Mouse (Mus musculus): ENCODE measurements around the gene Grm8. TPM values are rescaled to one million over a fixed set of nuclear protein-coding genes. Genes with fewer than 3 reads are reported as not detected.

Grm8 gene
- polyA plus RNA-seq, 2 experiments = 1.1 to 1.8 TPM

- Histone ChIP-seq H3K4me3 (replicated peaks; ENCODE audit: low read length) (no peak overlapping the region), H3K36me3 (ENCODE audit: control insufficient read depth, insufficient read depth, low read length) (no peaks in the 10 kb centered on the region), H3K9me3 (ENCODE audit: control insufficient read depth, low read length) (0 out of 2 replicates have a peak, but pooled peaks cover 3% of the 10 kb centered on the region), H3K9ac (ENCODE audit: low read depth, low read length, severe bottlenecking) (no peak overlapping the region), H3K4me2 (replicated peaks; ENCODE audit: low read depth, low read length, severe bottlenecking) (no peak overlapping the region), H3K27ac (replicated peaks; ENCODE audit: low read depth, low read length) (no peak overlapping the region), H3K27me3 (ENCODE audit: control insufficient read depth, insufficient read depth, low read length) (no peaks in the 10 kb centered on the region), H3K4me1 (ENCODE audit: control insufficient read depth, insufficient read depth, low read length) (no peaks in the 10 kb centered on the region)
- no peak for TF ChIP-seq POLR2A (IDR thresholded peaks at IDR 0.05; ENCODE audit: borderline replicate concordance, extremely low read depth, insufficient read depth, insufficient read length)
- DNase-seq (ENCODE audit: low spot score) = peak; percentile 32
- ATAC-seq (ENCODE audit: low FRiP score, low read depth) = no peak
- 55% methylated on average over 1 of the region's 1 CpGs for WGBS
These were observed 477.5 kb downstream of the Grm8 start for GRCm38 (mm10) chr6:27657520-27657919.

- DNase-seq (ENCODE audit: low spot score) (no peak), ATAC-seq (ENCODE audit: low FRiP score, low read depth) (no peak)
- Histone ChIP-seq H3K4me2 (replicated peaks; ENCODE audit: low read depth, low read length, severe bottlenecking) (no peak overlapping the region), H3K9me3 (ENCODE audit: control insufficient read depth, low read length) (no peaks in the 10 kb centered on the region), H3K27ac (replicated peaks; ENCODE audit: low read depth, low read length) (no peak overlapping the region), H3K4me3 (replicated peaks; ENCODE audit: low read length) (no peak overlapping the region), H3K4me1 (ENCODE audit: control insufficient read depth, insufficient read depth, low read length) (no peaks in the 10 kb centered on the region), H3K9ac (ENCODE audit: low read depth, low read length, severe bottlenecking) (no peak overlapping the region), H3K36me3 (ENCODE audit: control insufficient read depth, insufficient read depth, low read length) (no peaks in the 10 kb centered on the region), H3K27me3 (ENCODE audit: control insufficient read depth, insufficient read depth, low read length) (no peaks in the 10 kb centered on the region)
- TF ChIP-seq POLR2A (IDR thresholded peaks at IDR 0.05; ENCODE audit: borderline replicate concordance, extremely low read depth, insufficient read depth, insufficient read length) = no peak
- 72% methylated on average over 1 of the region's 1 CpGs for WGBS
These were observed 488.5 kb downstream of the Grm8 start for GRCm38 (mm10) chr6:27646503-27646902.

GRCm38 (mm10) chr6:27645054-27645453 is 489.9 kb downstream of the Grm8 start:
- no peak for ATAC-seq (ENCODE audit: low FRiP score, low read depth)
- H3K4me2 ChIP-seq (replicated peaks; ENCODE audit: low read depth, low read length, severe bottlenecking) = no peak overlapping the region
- H3K27me3 ChIP-seq (ENCODE audit: control insufficient read depth, insufficient read depth, low read length) = no peaks in the 10 kb centered on the region
- H3K9ac ChIP-seq (ENCODE audit: low read depth, low read length, severe bottlenecking) = no peak overlapping the region
- no peaks in the 10 kb centered on the region for H3K36me3 ChIP-seq (ENCODE audit: control insufficient read depth, insufficient read depth, low read length)
- H3K9me3 ChIP-seq (ENCODE audit: control insufficient read depth, low read length) = no peaks in the 10 kb centered on the region
- DNase-seq (ENCODE audit: low spot score) = no peak
- H3K4me3 ChIP-seq (replicated peaks; ENCODE audit: low read length) = no peak overlapping the region
- H3K27ac ChIP-seq (replicated peaks; ENCODE audit: low read depth, low read length) = no peak overlapping the region
- TF ChIP-seq POLR2A (IDR thresholded peaks at IDR 0.05; ENCODE audit: borderline replicate concordance, extremely low read depth, insufficient read depth, insufficient read length) = no peak
- 76% methylated on average over 5 of the region's 5 CpGs for WGBS
- no peaks in the 10 kb centered on the region for H3K4me1 ChIP-seq (ENCODE audit: control insufficient read depth, insufficient read depth, low read length)

- Histone ChIP-seq H3K27me3 (ENCODE audit: control insufficient read depth, insufficient read depth, low read length) (no peaks in the 10 kb centered on the region), H3K36me3 (ENCODE audit: control insufficient read depth, insufficient read depth, low read length) (no peaks in the 10 kb centered on the region), H3K4me1 (ENCODE audit: control insufficient read depth, insufficient read depth, low read length) (no peaks in the 10 kb centered on the region), H3K4me2 (replicated peaks; ENCODE audit: low read depth, low read length, severe bottlenecking) (no peak overlapping the region), H3K9ac (ENCODE audit: low read depth, low read length, severe bottlenecking) (no peak overlapping the region), H3K27ac (replicated peaks; ENCODE audit: low read depth, low read length) (no peak overlapping the region), H3K9me3 (ENCODE audit: control insufficient read depth, low read length) (no peaks in the 10 kb centered on the region), H3K4me3 (replicated peaks; ENCODE audit: low read length) (no peak overlapping the region)
- DNase-seq (ENCODE audit: low spot score) (no peak), ATAC-seq (ENCODE audit: low FRiP score, low read depth) (no peak)
- WGBS = 77% methylated on average over 3 of the region's 3 CpGs
- no peak for TF ChIP-seq POLR2A (IDR thresholded peaks at IDR 0.05; ENCODE audit: borderline replicate concordance, extremely low read depth, insufficient read depth, insufficient read length)
These were observed 499.1 kb downstream of the Grm8 start for GRCm38 (mm10) chr6:27635898-27636297.

- DNase-seq (ENCODE audit: low spot score) (no peak), ATAC-seq (ENCODE audit: low FRiP score, low read depth) (no peak)
- WGBS = 89% methylated on average over 4 of the region's 4 CpGs
- no peak for TF ChIP-seq POLR2A (IDR thresholded peaks at IDR 0.05; ENCODE audit: borderline replicate concordance, extremely low read depth, insufficient read depth, insufficient read length)
- no peak overlapping the region for H3K9ac ChIP-seq (ENCODE audit: low read depth, low read length, severe bottlenecking)
- no peak overlapping the region for H3K4me2 ChIP-seq (replicated peaks; ENCODE audit: low read depth, low read length, severe bottlenecking)
- H3K4me1 ChIP-seq (ENCODE audit: control insufficient read depth, insufficient read depth, low read length) = no peaks in the 10 kb centered on the region
- H3K27ac ChIP-seq (replicated peaks; ENCODE audit: low read depth, low read length) = no peak overlapping the region
- H3K4me3 ChIP-seq (replicated peaks; ENCODE audit: low read length) = no peak overlapping the region
- H3K36me3 ChIP-seq (ENCODE audit: control insufficient read depth, insufficient read depth, low read length) = no peaks in the 10 kb centered on the region
- no peaks in the 10 kb centered on the region for H3K27me3 ChIP-seq (ENCODE audit: control insufficient read depth, insufficient read depth, low read length)
- H3K9me3 ChIP-seq (ENCODE audit: control insufficient read depth, low read length) = no peaks in the 10 kb centered on the region
These were observed 517.5 kb downstream of the Grm8 start for GRCm38 (mm10) chr6:27617472-27617871.

- TF ChIP-seq POLR2A (IDR thresholded peaks at IDR 0.05; ENCODE audit: borderline replicate concordance, extremely low read depth, insufficient read depth, insufficient read length) = no peak
- no peak overlapping the region for H3K9ac ChIP-seq (ENCODE audit: low read depth, low read length, severe bottlenecking)
- no peaks in the 10 kb centered on the region for H3K36me3 ChIP-seq (ENCODE audit: control insufficient read depth, insufficient read depth, low read length)
- H3K27me3 ChIP-seq (ENCODE audit: control insufficient read depth, insufficient read depth, low read length) = no peaks in the 10 kb centered on the region
- no peak overlapping the region for H3K4me3 ChIP-seq (replicated peaks; ENCODE audit: low read length)
- 85% methylated on average over 2 of the region's 2 CpGs for WGBS
- no peak overlapping the region for H3K27ac ChIP-seq (replicated peaks; ENCODE audit: low read depth, low read length)
- H3K4me2 ChIP-seq (replicated peaks; ENCODE audit: low read depth, low read length, severe bottlenecking) = no peak overlapping the region
- no peaks in the 10 kb centered on the region for H3K4me1 ChIP-seq (ENCODE audit: control insufficient read depth, insufficient read depth, low read length)
- ATAC-seq (ENCODE audit: low FRiP score, low read depth) (no peak), DNase-seq (ENCODE audit: low spot score) (no peak)
- no peaks in the 10 kb centered on the region for H3K9me3 ChIP-seq (ENCODE audit: control insufficient read depth, low read length)
These were observed 554.5 kb downstream of the Grm8 start for GRCm38 (mm10) chr6:27580485-27580884.
